Mouse (Mus musculus) forebrain, embryonic 11.5 days (tissue): ENCODE measurements around the gene Hist3h2a. TPM values are rescaled to one million over a fixed set of nuclear protein-coding genes. Genes with fewer than 3 reads are reported as not detected.

Experiments
- ATAC-seq: fragments of 200-750 bp; cut with Nextera tagmentation; replicated peaks from 2 replicates; pipeline ENCODE4 v1.8.0; 2017; ENCODE audit warnings: moderate TSS enrichment; ENCODE audit not compliant: low FRiP score
- DNase-seq: peaks from one replicate; pipeline ENCODE4 v3.0.0-alpha.2; 2017; ENCODE audit warnings: low spot score
- H3K27ac ChIP-seq: fragments of 300-500 bp; sonication (generic); 2 replicates; pipeline ENCODE4 v1.5.1; 2014; ENCODE audit warnings: low read depth, low read length
- H3K27me3 ChIP-seq: fragments of 300-500 bp; sonication (generic); 2 replicates; pipeline ENCODE4 v1.6.1; 2014; ENCODE audit warnings: mild to moderate bottlenecking, low read length, mixed read lengths; ENCODE audit not compliant: control insufficient read depth, insufficient read depth
- H3K36me3 ChIP-seq: fragments of 300-500 bp; sonication (generic); 2 replicates; pipeline ENCODE4 v1.6.1; 2014; ENCODE audit warnings: mild to moderate bottlenecking, low read length, moderate library complexity, mixed read lengths; ENCODE audit not compliant: control insufficient read depth, insufficient read depth
- H3K4me1 ChIP-seq: fragments of 300-500 bp; sonication (generic); replicated peaks from 2 replicates; pipeline ENCODE4 v1.6.1; 2014; ENCODE audit warnings: low read length, mixed read lengths; ENCODE audit not compliant: control insufficient read depth, insufficient read depth
- H3K4me2 ChIP-seq: fragments of 300-500 bp; sonication (generic); 2 replicates; pipeline ENCODE4 v1.6.1; 2014; ENCODE audit warnings: low read depth, mild to moderate bottlenecking, low read length, moderate library complexity, mixed read lengths; ENCODE audit not compliant: severe bottlenecking
- H3K4me3 ChIP-seq: fragments of 300-500 bp; sonication (generic); 2 replicates; pipeline ENCODE4 v1.5.1; 2014; ENCODE audit warnings: low read depth, low read length
- H3K9ac ChIP-seq: fragments of 300-500 bp; sonication (generic); 2 replicates; pipeline ENCODE4 v1.6.1; 2014; ENCODE audit warnings: low read length
- H3K9me3 ChIP-seq: fragments of 300-500 bp; sonication (generic); 2 replicates; pipeline ENCODE4 v1.6.1; 2016; ENCODE audit warnings: low read length, mixed read lengths; ENCODE audit not compliant: control insufficient read depth
- WGBS: fragments of 180-500 bp; shearing (Covaris S2); extraction: QIAGEN DNeasy Blood & Tissue Kit; methylation state at CpG from one replicate; pipeline ENCODE4 v1.1.7; 2014; 5-methylcytosine and 5-hydroxymethylcytosine counted together
- polyA plus RNA-seq: library from polyadenylated mRNA; unstranded; fragments of >200 nt; fragmentation: Nextera tagmentation; extraction: Ambion mirVana; gene quantifications from 2 replicates; pipeline ENCODE4 v1.2.1, GENCODE M21; 2014

Gene Hist3h2a
- polyA plus RNA-seq, 1 experiment from 2014 or later = 52.9 TPM

GRCm38 (mm10) chr11:58938322-58939087 is 16.0 kb upstream of the Hist3h2a start, which contains the start of gene Rnf187:
Gene Rnf187, minus strand, starts transcription at chr11:58938916.
- Histone ChIP-seq H3K4me1 (peaks cover 12% of the 10 kb centered on the region; the same call in 1 of the 2 replicates), H3K27ac (peak within 1 kb of the TSS; percentile 88), H3K4me2 (peak within 1 kb of the TSS; percentile 89), H3K9me3 (no peaks in the 10 kb centered on the region), H3K36me3 (peaks cover 5% of the 10 kb centered on the region), H3K4me3 (peak within 1 kb of the TSS; percentile 92), H3K27me3 (no peaks in the 10 kb centered on the region), H3K9ac (peak within 1 kb of the TSS; percentile 97)
- WGBS = under 1% methylated on average over 82 of the region's 95 CpGs
- ATAC-seq (peak; percentile 97), DNase-seq (peak; percentile 96)

- peaks cover 3% of the 10 kb centered on the region for H3K36me3 ChIP-seq
- H3K9me3 ChIP-seq = no peaks in the 10 kb centered on the region
- DNase-seq (no peak), ATAC-seq (no peak; the same call in 1 of the 2 replicates)
- H3K27me3 ChIP-seq = no peaks in the 10 kb centered on the region
- peak overlapping the region; percentile 89 for H3K4me2 ChIP-seq
- H3K4me3 ChIP-seq = peak overlapping the region; percentile 92
- WGBS = 14% methylated on average over 6 of the region's 6 CpGs
- H3K9ac ChIP-seq = peak overlapping the region; percentile 97
- peak overlapping the region; percentile 88 for H3K27ac ChIP-seq
- peaks cover 12% of the 10 kb centered on the region; the same call in 1 of the 2 replicates for H3K4me1 ChIP-seq
Observed at GRCm38 (mm10) chr11:58939088-58939439, 15.4 kb upstream of the Hist3h2a start.

GRCm38 (mm10) chr11:58944136-58944535 is 10.3 kb upstream of the Hist3h2a start:
- Histone ChIP-seq H3K4me3 (no peak overlapping the region), H3K9me3 (no peaks in the 10 kb centered on the region), H3K27me3 (no peaks in the 10 kb centered on the region), H3K36me3 (no peaks in the 10 kb centered on the region), H3K9ac (no peak overlapping the region), H3K4me2 (no peak overlapping the region), H3K4me1 (peaks cover 3% of the 10 kb centered on the region; the same call in 1 of the 2 replicates), H3K27ac (no peak overlapping the region)
- ATAC-seq = no peak
- DNase-seq = no peak
- WGBS = 83% methylated on average over 5 of the region's 5 CpGs

GRCm38 (mm10) chr11:58947306-58947705 is 7.2 kb upstream of the Hist3h2a start:
- H3K27ac ChIP-seq = no peak overlapping the region

GRCm38 (mm10) chr11:58947798-58948528 is 6.5 kb upstream of the Hist3h2a start:
- peak overlapping the region; percentile 74 for H3K9ac ChIP-seq
- no peaks in the 10 kb centered on the region for H3K9me3 ChIP-seq
- H3K36me3 ChIP-seq = no peaks in the 10 kb centered on the region
- H3K27me3 ChIP-seq = no peaks in the 10 kb centered on the region
- 18% methylated on average over 23 of the region's 23 CpGs for WGBS
- peak overlapping the region; percentile 55 for H3K4me3 ChIP-seq
- peak overlapping the region; percentile 96 for H3K27ac ChIP-seq
- peak overlapping the region; percentile 67 for H3K4me2 ChIP-seq
- DNase-seq = no peak
- 0 out of 2 replicates have a peak, but pooled peaks have one; percentile 52 for ATAC-seq
- H3K4me1 ChIP-seq = peaks cover 4% of the 10 kb centered on the region; the same call in 1 of the 2 replicates

More at GRCm38 (mm10) chr11:58947306-58947705, 7.2 kb upstream of the Hist3h2a start:
- WGBS = 77% methylated on average over 3 of the region's 3 CpGs
- Histone ChIP-seq H3K4me2 (peak overlapping the region; percentile 67; the same call in 1 of the 2 replicates), H3K27me3 (no peaks in the 10 kb centered on the region), H3K9me3 (no peaks in the 10 kb centered on the region), H3K4me3 (no peak overlapping the region), H3K9ac (no peak overlapping the region; the same call in 1 of the 2 replicates), H3K36me3 (no peaks in the 10 kb centered on the region), H3K4me1 (peaks cover 4% of the 10 kb centered on the region; the same call in 1 of the 2 replicates)
- no peak for ATAC-seq
- DNase-seq = no peak

GRCm38 (mm10) chr11:58948542-58949479 is 5.7 kb upstream of the Hist3h2a start, which contains the start of gene Hist3h2ba:
Gene Hist3h2ba, plus strand, starts transcription at chr11:58948920.
- Histone ChIP-seq H3K9ac (peak within 1 kb of the TSS; percentile 87), H3K4me3 (peak within 1 kb of the TSS; percentile 55), H3K27ac (peak within 1 kb of the TSS; percentile 96), H3K4me2 (peak within 1 kb of the TSS; percentile 67), H3K27me3 (no peaks in the 10 kb centered on the region), H3K9me3 (no peaks in the 10 kb centered on the region), H3K36me3 (no peaks in the 10 kb centered on the region), H3K4me1 (peaks cover 4% of the 10 kb centered on the region; the same call in 1 of the 2 replicates)
- DNase-seq = peak; percentile 83
- ATAC-seq = peak; percentile 92
- WGBS = under 1% methylated on average over 44 of the region's 48 CpGs

GRCm38 (mm10) chr11:58949480-58950431 is 4.7 kb upstream of the Hist3h2a start:
- no peaks in the 10 kb centered on the region for H3K36me3 ChIP-seq
- H3K27me3 ChIP-seq = no peaks in the 10 kb centered on the region
- peaks cover 4% of the 10 kb centered on the region; the same call in 1 of the 2 replicates for H3K4me1 ChIP-seq
- DNase-seq = peak; percentile 80
- H3K9me3 ChIP-seq = no peaks in the 10 kb centered on the region
- peak overlapping the region; percentile 55 for H3K4me3 ChIP-seq
- peak overlapping the region; percentile 62 for H3K4me2 ChIP-seq
- 2% methylated on average over 20 of the region's 20 CpGs for WGBS
- H3K9ac ChIP-seq = peak overlapping the region; percentile 87
- peak overlapping the region; percentile 96 for H3K27ac ChIP-seq
- peak; percentile 57 for ATAC-seq
